Mouse (Mus musculus) thymus, postnatal 0 days (tissue): Measurements from ENCODE around the gene Olfr889. TPM values are rescaled to one million over a fixed set of nuclear protein-coding genes. Genes with fewer than 3 reads are reported as not detected.
"Not testable (repeated sequence)": the region's sequence is repeated elsewhere in the genome, so short reads cannot be mapped to it uniquely, and the experiment has no call there.

Experiments
- DNase-seq: peaks from one replicate; pipeline ENCODE4 v3.0.0-alpha.2; 2015; ENCODE audit warnings: low spot score
- polyA plus RNA-seq: library from polyadenylated mRNA; unstranded; fragments of >200 nt; fragmentation: Nextera tagmentation; extraction: Ambion mirVana; gene quantifications from 2 replicates; pipeline ENCODE4 v1.2.1, GENCODE M21; 2015

Olfr889 gene
- 0.06 and 0.12 TPM in 2 replicates for polyA plus RNA-seq

DNA sequence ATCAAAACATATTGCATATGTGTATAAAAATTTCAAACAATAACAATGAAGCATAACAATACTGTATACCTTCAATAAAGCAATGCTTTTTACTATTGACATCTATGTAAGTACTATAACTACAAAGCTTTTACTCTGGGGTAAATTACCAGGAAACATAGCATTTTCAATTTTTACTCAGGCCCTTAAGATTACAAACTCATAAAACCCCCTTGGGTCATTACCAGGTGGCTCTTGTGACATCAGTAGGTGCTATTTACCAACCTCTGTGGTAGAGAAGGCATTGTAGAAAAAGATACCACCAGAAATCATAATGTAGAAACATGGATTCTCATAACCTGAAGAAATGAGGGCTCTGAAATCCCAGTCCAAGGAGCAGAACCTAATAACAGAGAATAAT lies at the start of gene Olfr889:
Gene Olfr889, plus strand, starts transcription at position 301 of the 400 bp plus-strand sequence.
- no peak for DNase-seq

DNA sequence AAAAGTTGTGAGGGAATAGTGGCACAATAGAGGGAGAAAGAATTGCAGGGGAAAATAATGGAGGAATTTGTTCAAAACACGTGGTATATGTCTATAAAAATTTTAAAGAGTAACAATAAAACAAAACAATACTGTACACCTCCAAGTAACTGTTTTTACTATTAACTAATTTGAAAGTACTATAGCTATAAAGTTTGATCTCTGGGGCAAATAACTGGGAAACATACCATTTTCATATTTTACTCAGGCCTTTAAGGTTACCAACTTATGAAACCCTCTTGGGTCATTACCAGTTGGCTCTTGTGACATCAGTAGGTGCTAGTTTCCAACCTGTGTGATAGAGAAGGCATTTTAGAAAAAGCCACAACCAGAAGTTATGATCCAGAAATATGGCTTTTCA lies 31.2 kb upstream of the Olfr889 start, which contains the start of gene Olfr887:
Gene Olfr887, plus strand, starts transcription at position 301 of the 400 bp plus-strand sequence.
- DNase-seq: no peak

DNA sequence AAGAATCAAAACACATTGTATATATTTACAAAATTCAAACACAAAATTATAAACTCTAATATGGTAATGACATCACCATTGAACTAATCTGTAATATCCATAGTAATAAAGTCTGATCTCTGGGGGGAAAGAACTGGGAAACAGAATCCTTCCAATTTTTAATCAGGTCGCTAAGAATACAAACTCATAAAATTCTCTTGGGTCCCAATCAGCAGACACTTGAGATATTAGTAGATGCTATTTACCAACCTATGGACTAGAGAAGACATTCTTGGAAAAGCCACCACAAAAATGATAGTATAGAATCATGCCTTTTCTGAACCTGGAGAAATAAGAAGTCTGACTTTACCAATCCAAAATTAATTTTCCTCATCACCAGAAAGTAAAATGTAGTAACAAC lies 7.2 kb upstream of the Olfr889 start, which contains the start of gene Olfr888:
Gene Olfr888, plus strand, starts transcription at position 301 of the 400 bp plus-strand sequence.
- no peak for DNase-seq

DNA sequence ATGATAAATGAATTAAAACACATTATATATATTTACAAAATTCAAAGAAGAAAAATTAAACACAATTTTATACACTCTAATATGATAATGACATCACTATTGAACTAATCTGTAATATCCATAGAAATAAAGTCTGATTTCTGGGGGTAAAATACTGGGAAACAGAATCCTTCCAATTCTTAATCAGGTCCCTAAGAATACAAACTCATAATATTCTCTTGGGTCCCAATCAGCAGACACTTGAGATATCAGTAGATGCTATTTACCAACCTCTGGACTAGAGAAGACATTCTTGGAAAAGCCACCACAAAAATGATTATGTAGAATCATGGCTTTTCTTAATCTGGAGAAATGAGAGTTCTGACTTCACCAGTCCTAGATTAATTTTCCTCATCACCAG lies 27.2 kb downstream of the Olfr889 start, which contains the start of gene Olfr890:
Gene Olfr890, plus strand, starts transcription at position 301 of the 400 bp plus-strand sequence.
- no peak for DNase-seq

DNA sequence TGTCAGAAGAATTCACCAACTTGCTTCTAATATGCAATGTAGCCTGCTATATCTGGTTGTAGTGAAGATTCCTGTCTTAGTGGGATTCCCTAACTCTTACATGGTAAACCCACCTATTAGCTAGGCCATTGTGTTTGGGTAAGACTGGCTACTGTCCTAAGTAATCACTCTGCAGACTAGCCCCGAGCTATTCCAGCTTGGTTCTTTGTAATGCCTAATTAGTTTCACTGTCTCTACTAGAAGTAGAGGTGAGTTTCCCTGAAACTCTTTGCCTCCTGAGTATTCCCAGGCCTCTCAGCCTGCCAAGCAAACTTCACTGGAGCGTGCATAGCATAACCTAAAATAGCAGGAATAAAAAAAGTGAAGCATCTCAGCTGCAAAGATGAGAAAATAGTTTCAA lies 53.3 kb downstream of the Olfr889 start:
- not testable (repeated sequence) for DNase-seq

Other genes starting within 250 kb of the Olfr889 start
- gene Olfr145, start 218.5 kb upstream of the Olfr889 start, polyA plus RNA-seq: not detected in 2 replicates
- not detected in 2 replicates for gene Olfr878, start 197.4 kb upstream of the Olfr889 start, polyA plus RNA-seq
- not detected in 2 replicates for gene Olfr881, start 123.4 kb upstream of the Olfr889 start, polyA plus RNA-seq
- not detected in 2 replicates for gene Olfr883, start 89.4 kb upstream of the Olfr889 start, polyA plus RNA-seq
- gene Olfr884, start 68.6 kb upstream of the Olfr889 start, polyA plus RNA-seq: not detected in 2 replicates
- not detected in 2 replicates for gene Olfr885, start 53.9 kb upstream of the Olfr889 start, polyA plus RNA-seq
- not detected in 2 replicates for gene Olfr887, start 31.1 kb upstream of the Olfr889 start, polyA plus RNA-seq
- not detected in 2 replicates for gene Olfr888, start 7.1 kb upstream of the Olfr889 start, polyA plus RNA-seq
- not detected in 2 replicates for gene Olfr890, start 27.3 kb downstream of the Olfr889 start, polyA plus RNA-seq
- not detected in 2 replicates for gene Olfr891, start 65.6 kb downstream of the Olfr889 start, polyA plus RNA-seq
- not detected in 2 replicates for gene Olfr893, start 93.2 kb downstream of the Olfr889 start, polyA plus RNA-seq
- gene Olfr894, start 102.9 kb downstream of the Olfr889 start, polyA plus RNA-seq: not detected in 2 replicates
- not detected in 2 replicates for gene Olfr143, start 137.6 kb downstream of the Olfr889 start, polyA plus RNA-seq
- not detected in 2 replicates for gene Olfr895, start 152.7 kb downstream of the Olfr889 start, polyA plus RNA-seq
- gene Olfr896-ps1, start 175.9 kb downstream of the Olfr889 start, polyA plus RNA-seq: not detected in 2 replicates
- gene Olfr25, start 213.9 kb downstream of the Olfr889 start, polyA plus RNA-seq: not detected in 2 replicates
- not detected in 2 replicates for gene Olfr898, start 233.2 kb downstream of the Olfr889 start, polyA plus RNA-seq